Mouse (Mus musculus): ENCODE results near the gene Ankrd34a.

DNA sequence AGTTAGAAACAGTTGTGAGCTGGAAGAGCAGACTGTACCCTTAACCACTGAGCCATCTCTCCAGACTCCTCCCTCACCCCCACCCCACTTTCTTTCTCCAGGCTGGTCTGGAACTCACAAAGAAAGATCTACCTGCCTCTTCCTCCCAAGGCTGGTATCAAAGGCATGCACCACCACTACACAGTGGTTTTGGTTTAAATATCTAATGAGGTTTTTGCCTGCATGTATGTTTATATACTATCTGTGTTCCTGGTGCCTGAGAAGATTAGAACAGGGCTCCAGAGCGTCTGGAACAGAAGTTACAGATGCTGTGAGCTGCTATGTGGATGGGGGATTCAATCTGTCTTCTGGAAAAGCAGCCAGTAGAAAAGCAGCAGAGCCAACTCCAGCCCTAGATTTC, 37.6 kb downstream of the Ankrd34a start:
- no peak for TF ChIP-seq POLR2A (IDR thresholded peaks at IDR 0.05; ENCODE audit: control insufficient read depth, low read depth, low read length)
- TF ChIP-seq CTCF (IDR thresholded peaks at IDR 0.05; ENCODE audit: control insufficient read depth, insufficient read depth, insufficient replicate concordance, low read depth, low read length) = no peak
